Mouse (Mus musculus) liver, adult 2 months (tissue): ENCODE results near the gene Rnf126.

Experiments used
- CTCF ChIP-seq: fragments of 200-500 bp; IDR thresholded peaks from 2 replicates; pipeline ENCODE4 v1.5.1; 2011; ENCODE audit warnings: low read depth, low read length, control low read depth
- POLR2A ChIP-seq: fragments of 200-500 bp; IDR thresholded peaks from 2 replicates; pipeline ENCODE4 v1.6.1; 2011; ENCODE audit warnings: low read length, control low read depth; ENCODE audit not compliant: insufficient read depth; ENCODE audit errors: extremely low read depth

GRCm38 (mm10) chr10:79783050-79783449 lies 16.3 kb upstream of the Rnf126 start:
- TF ChIP-seq CTCF (peak; percentile 29; the same call in 1 of the 2 replicates), POLR2A (no peak)
